Mouse (Mus musculus): ENCODE measurements around the gene Rbfox1.

The Rbfox1 gene

GRCm38 (mm10) chr16:5992045-5993011 is 107.2 kb downstream of the Rbfox1 start:
- peak; percentile 52 for DNase-seq (ENCODE audit: low spot score)

- no peak for DNase-seq (ENCODE audit: low spot score)
Measured at GRCm38 (mm10) chr16:5997136-5997535, 112.0 kb downstream of the Rbfox1 start.

GRCm38 (mm10) chr16:5997651-5998050 is 112.5 kb downstream of the Rbfox1 start:
- DNase-seq (ENCODE audit: low spot score) = no peak

GRCm38 (mm10) chr16:6000016-6000415 is 114.9 kb downstream of the Rbfox1 start:
- no peak for DNase-seq (ENCODE audit: low spot score)

- DNase-seq (ENCODE audit: low spot score) = no peak
Measured at GRCm38 (mm10) chr16:6006996-6007395, 121.8 kb downstream of the Rbfox1 start.

- DNase-seq (ENCODE audit: low spot score) = no peak
Measured at GRCm38 (mm10) chr16:6012853-6013252, 127.7 kb downstream of the Rbfox1 start.

GRCm38 (mm10) chr16:6018639-6019038 is 133.5 kb downstream of the Rbfox1 start:
- peak; percentile 83 for DNase-seq (ENCODE audit: low spot score)

GRCm38 (mm10) chr16:6019361-6019760 is 134.2 kb downstream of the Rbfox1 start:
- DNase-seq (ENCODE audit: low spot score) = no peak

GRCm38 (mm10) chr16:6031280-6031679 is 146.1 kb downstream of the Rbfox1 start:
- DNase-seq (ENCODE audit: low spot score) = no peak

GRCm38 (mm10) chr16:6032563-6032962 is 147.4 kb downstream of the Rbfox1 start:
- no peak for DNase-seq (ENCODE audit: low spot score)

- DNase-seq (ENCODE audit: low spot score) = no peak
Measured at GRCm38 (mm10) chr16:6034876-6035275, 149.7 kb downstream of the Rbfox1 start.

GRCm38 (mm10) chr16:6037009-6037408 is 151.9 kb downstream of the Rbfox1 start:
- DNase-seq (ENCODE audit: low spot score) = no peak

GRCm38 (mm10) chr16:6042766-6043165 is 157.6 kb downstream of the Rbfox1 start:
- DNase-seq (ENCODE audit: low spot score) = no peak

GRCm38 (mm10) chr16:6048601-6049000 is 163.4 kb downstream of the Rbfox1 start:
- no peak for DNase-seq (ENCODE audit: low spot score)

GRCm38 (mm10) chr16:6062495-6062894 is 177.3 kb downstream of the Rbfox1 start:
- DNase-seq (ENCODE audit: low spot score) = no peak

- no peak for DNase-seq (ENCODE audit: low spot score)
Measured at GRCm38 (mm10) chr16:6065481-6065880, 180.3 kb downstream of the Rbfox1 start.

- no peak for DNase-seq (ENCODE audit: low spot score)
Measured at GRCm38 (mm10) chr16:6075442-6076050, 190.4 kb downstream of the Rbfox1 start.

GRCm38 (mm10) chr16:6079017-6079416 is 193.9 kb downstream of the Rbfox1 start:
- no peak for DNase-seq (ENCODE audit: low spot score)

GRCm38 (mm10) chr16:6084701-6085365 is 199.7 kb downstream of the Rbfox1 start:
- no peak for DNase-seq (ENCODE audit: low spot score)

GRCm38 (mm10) chr16:6086200-6086599 is 201.0 kb downstream of the Rbfox1 start:
- DNase-seq (ENCODE audit: low spot score) = no peak

- no peak for DNase-seq (ENCODE audit: low spot score)
Measured at GRCm38 (mm10) chr16:6091326-6092123, 206.4 kb downstream of the Rbfox1 start.

Data from embryo, embryonic 10.5 days (tissue).